Mouse (Mus musculus) ovary, postnatal 36 days (tissue): Measurements from ENCODE around the gene Nphp3.
A peak's percentile ranks its signal among the peaks of the same experiment; 100 is the strongest.

Experiments used
- DNase-seq: peaks from one replicate; pipeline ENCODE4 v3.0.0; 2022; ENCODE audit warnings: low spot score, mixed read lengths

Nphp3 gene

GRCm38 (mm10) chr9:104001921-104002859, at the start of gene Nphp3:
Nphp3 (plus strand) TSS chr9:104002544.
- DNase-seq, result peak; percentile 99

GRCm38 (mm10) chr9:103958722-103959121, 43.6 kb upstream of the Nphp3 start:
- no peak for DNase-seq

GRCm38 (mm10) chr9:103959989-103960388, 42.4 kb upstream of the Nphp3 start:
- DNase-seq, result no peak

- DNase-seq, result no peak
Observed at GRCm38 (mm10) chr9:103996496-103996895, 5.8 kb upstream of the Nphp3 start.

- no peak for DNase-seq
Observed at GRCm38 (mm10) chr9:104000601-104001000, 1.7 kb upstream of the Nphp3 start.

- DNase-seq, result peak; percentile 76
Observed at GRCm38 (mm10) chr9:104002913-104003330, 578 bp downstream of the Nphp3 start.

GRCm38 (mm10) chr9:104014526-104014925, 12.2 kb downstream of the Nphp3 start:
- no peak for DNase-seq

- DNase-seq, result no peak
Observed at GRCm38 (mm10) chr9:104021026-104021425, 18.7 kb downstream of the Nphp3 start.

- no peak for DNase-seq
Observed at GRCm38 (mm10) chr9:104027186-104027585, 24.8 kb downstream of the Nphp3 start.

GRCm38 (mm10) chr9:104029861-104030260, 27.5 kb downstream of the Nphp3 start:
- no peak for DNase-seq

- no peak for DNase-seq
Observed at GRCm38 (mm10) chr9:104034231-104034630, 31.9 kb downstream of the Nphp3 start.

GRCm38 (mm10) chr9:104034718-104035117, 32.4 kb downstream of the Nphp3 start:
- DNase-seq, result no peak

- DNase-seq, result peak; percentile 79
Observed at GRCm38 (mm10) chr9:104035261-104036015, 33.1 kb downstream of the Nphp3 start.

GRCm38 (mm10) chr9:104038266-104038665, 35.9 kb downstream of the Nphp3 start:
- no peak for DNase-seq

- DNase-seq, result no peak
Observed at GRCm38 (mm10) chr9:104039031-104039695, 36.8 kb downstream of the Nphp3 start.

GRCm38 (mm10) chr9:104039742-104040141, 37.4 kb downstream of the Nphp3 start:
- no peak for DNase-seq

GRCm38 (mm10) chr9:104040362-104040761, 38.0 kb downstream of the Nphp3 start, which contains the start of gene Gm28305:
Gm28305 (plus strand) TSS chr9:104040662.
- no peak for DNase-seq

- no peak for DNase-seq
Observed at GRCm38 (mm10) chr9:104043676-104044075, 41.3 kb downstream of the Nphp3 start.

GRCm38 (mm10) chr9:104051028-104051427, 48.7 kb downstream of the Nphp3 start:
- no peak for DNase-seq

- peak; percentile 72 for DNase-seq
Observed at GRCm38 (mm10) chr9:104062430-104063243, 60.3 kb downstream of the Nphp3 start, which contains the start of gene Uba5. Uba5 (minus strand) TSS chr9:104063134.

GRCm38 (mm10) chr9:104063244-104063961, 61.1 kb downstream of the Nphp3 start, which contains the start of gene Acad11:
Acad11 (plus strand) TSS chr9:104063377.
- peak; percentile 79 for DNase-seq
